Mouse (Mus musculus): ENCODE data around the gene Ankrd6.

The Ankrd6 gene

GRCm38 (mm10) chr4:32905913-32906312 lies 44.7 kb downstream of the Ankrd6 start:
- CTCF ChIA-PET: no interaction called here

GRCm38 (mm10) chr4:32905381-32905780 lies 45.3 kb downstream of the Ankrd6 start:
- CTCF ChIA-PET: no interaction called here

DNA sequence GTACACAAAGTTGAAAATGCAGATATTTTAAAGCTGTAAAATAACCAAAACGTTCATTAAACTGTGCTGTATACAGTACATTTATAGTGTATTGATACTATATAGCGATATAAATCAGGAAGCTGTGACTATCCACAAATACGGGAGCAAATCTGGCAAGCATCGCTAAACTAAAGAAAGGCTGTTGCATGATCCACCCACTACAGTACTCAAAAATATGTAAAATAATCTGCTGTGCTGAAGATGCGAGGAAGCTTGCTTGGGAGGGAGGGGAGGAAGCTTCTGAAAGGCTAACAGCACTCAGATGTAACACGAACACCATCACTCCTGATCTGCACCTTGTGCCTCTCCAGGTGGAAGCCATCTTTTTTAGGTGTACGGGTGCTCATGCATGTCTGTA lies 46.8 kb downstream of the Ankrd6 start:
- CTCF ChIA-PET: no interaction called here

GRCm38 (mm10) chr4:32899051-32899450 lies 51.6 kb downstream of the Ankrd6 start:
- CTCF ChIA-PET: no interaction called here

- CTCF ChIA-PET: no interaction called here
These were observed 59.3 kb downstream of the Ankrd6 start for GRCm38 (mm10) chr4:32891341-32891740.

GRCm38 (mm10) chr4:32890735-32891098 lies 59.9 kb downstream of the Ankrd6 start:
- CTCF ChIA-PET: no interaction called here

DNA sequence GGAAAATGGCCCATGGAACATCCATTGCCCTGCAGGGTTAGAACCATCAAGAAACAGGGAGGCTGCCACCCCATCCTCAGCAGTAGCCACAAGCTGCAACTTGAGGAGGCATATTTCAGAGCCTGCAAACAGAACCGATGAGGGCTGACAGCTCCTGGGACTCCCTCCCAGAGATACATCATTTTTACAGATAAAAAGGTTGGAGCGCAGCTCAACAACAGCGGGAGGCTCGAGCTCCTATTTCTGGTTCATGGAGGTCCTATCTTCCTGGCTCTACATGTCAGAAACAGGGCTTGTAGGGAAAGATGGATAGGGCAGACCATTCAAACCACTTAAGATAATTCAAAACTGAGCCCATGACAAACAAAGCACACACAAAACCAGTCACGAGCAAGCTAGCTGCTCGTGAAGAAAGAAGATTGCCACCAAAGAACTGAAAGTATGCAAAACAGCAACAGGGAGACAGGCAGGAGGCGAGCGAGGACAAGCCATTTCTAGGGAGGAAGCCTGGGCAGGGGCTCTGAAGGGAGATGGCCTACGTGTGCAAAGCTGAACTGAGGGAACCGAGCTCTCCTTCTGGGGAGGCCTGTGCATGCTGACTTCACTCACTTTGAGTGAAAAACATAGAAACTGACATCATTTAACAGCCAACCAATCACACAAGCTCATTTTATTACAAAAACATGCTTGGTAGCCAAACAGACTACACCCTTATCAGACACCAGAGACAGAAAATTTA lies 60.5 kb downstream of the Ankrd6 start:
- CTCF ChIA-PET: no interaction called here

- CTCF ChIA-PET: no interaction called here
These were observed 61.4 kb downstream of the Ankrd6 start for GRCm38 (mm10) chr4:32889246-32889645.

DNA sequence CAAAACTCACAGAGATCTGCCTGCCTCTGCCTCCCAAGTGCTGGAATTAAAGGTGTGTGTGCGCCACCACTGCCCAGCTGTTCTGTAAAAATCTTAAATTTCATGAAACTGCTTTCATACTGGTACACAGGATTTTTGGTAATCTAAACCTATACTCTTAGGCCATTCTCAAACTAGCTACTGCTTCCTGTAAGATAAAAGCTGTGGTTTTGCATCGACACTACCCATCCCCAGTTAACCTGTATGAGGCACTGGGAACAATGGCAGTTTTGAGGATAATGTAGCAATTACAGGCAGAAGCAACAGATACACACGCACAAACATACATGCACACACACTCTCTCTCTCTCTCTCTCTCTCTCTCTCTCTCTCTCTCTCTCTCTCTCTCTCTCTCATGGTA lies 64.2 kb downstream of the Ankrd6 start:
- CTCF ChIA-PET: no interaction called here

GRCm38 (mm10) chr4:32884599-32884998 lies 66.0 kb downstream of the Ankrd6 start:
- CTCF ChIA-PET: no interaction called here

DNA sequence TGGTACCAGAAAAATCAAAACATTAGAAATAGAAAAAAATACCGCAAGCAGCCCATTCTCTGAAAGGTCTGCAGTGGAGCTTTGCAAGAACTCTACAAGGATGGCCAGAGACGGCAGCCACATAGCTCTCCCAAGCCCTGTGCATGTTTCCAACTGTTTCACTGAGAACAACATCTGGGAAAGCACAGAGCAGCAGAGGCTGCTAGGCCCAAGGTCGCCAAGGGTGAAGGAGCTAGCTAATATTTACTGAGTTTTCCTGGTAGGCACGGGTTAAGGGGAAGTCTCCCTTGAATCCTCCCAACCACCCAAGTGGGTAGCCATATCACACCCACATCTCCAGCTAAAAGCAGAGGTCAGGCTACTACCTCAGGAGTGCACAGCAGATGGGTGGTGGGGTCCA lies 69.6 kb downstream of the Ankrd6 start:
- CTCF ChIA-PET: no interaction called here

DNA sequence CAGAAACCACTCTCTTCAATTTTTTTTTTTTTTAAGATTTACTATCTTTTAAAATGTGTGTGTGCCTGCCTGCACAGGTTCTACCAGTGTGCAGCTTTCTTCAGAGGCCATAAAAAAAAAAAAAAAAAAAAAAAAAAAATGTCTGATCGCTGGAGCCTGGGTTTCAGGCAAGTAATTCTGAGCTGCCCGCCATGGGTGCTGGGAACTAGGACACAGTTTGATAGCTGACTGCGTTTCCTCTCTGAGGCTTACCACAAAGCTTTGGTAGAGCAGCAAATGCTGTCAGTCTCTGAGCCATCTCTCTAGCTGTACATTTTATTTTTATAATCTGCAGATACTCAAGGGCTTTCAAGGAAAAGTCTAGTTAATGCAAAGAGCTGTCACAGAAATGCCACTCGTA lies 76.0 kb downstream of the Ankrd6 start:
- CTCF ChIA-PET: interaction anchor here (0.6 kb wide), 2 partner anchors 273 to 603 kb away, joined by 5 read pairs; no protein-coding TSS in a partner anchor

- CTCF ChIA-PET: no interaction called here
These were observed 78.4 kb downstream of the Ankrd6 start for GRCm38 (mm10) chr4:32872189-32872749.

DNA sequence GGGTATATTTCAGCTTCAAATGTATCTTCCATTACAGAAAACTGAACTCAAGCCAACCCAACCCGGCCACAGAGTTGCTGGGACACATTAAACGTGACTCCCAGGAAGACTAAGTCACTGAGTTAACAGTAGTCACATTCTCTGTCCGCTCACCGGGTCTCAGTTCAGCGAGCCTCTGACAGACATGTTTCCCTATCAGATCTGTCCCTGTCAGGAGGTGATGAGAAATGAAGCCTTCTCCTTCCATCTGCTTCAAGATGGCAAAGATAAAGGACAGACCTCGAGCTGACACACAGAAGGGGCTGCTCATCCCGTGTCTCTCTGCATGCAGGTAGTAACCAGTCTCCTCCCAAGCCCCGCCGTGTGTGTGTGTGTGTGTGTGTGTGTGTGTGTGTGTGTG lies 81.3 kb downstream of the Ankrd6 start:
- CTCF ChIA-PET: no interaction called here

DNA sequence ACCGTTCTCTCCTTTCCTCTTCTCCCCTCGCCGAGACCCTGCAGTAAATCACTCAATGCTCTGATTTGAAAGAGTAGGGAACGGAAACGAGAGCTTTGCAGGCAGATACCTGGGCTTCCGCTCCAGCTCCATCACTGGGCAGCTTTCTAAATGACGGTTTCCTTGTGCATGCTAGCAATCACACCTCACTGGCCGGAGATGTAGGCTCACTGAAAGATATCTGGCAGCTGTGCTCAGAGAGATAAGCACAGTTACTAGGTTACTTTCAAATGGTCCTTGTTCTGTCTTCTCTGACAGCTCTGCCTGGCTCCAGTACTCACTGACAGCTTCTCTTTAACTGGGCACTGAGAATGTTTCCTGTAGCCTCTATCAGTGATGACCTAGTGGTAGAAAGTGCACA lies 81.8 kb downstream of the Ankrd6 start:
- CTCF ChIA-PET: no interaction called here

DNA sequence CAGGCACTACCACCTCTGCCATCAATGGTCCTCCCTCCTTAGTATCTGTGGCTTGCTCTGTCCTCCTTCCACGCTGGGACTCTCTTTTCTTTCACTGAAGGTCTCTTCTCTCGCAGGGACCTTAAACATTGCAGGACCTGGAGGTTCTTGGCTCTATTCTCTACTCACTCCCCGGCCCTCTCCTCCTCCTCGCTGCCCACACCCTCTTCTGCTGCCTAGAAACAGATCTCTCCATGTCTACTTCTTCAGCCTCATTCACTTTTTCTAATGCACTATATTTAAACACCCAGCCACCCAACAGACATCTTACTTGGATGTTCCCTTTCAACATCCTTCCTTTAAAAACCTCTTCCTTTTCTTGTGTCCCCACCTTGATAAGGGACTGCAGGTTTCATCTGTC lies 82.2 kb downstream of the Ankrd6 start:
- CTCF ChIA-PET: no interaction called here

- CTCF ChIA-PET: interaction anchor here (0.6 kb wide), 1 partner anchor 9 kb away, joined by 3 read pairs; no protein-coding TSS in a partner anchor
These were observed 83.2 kb downstream of the Ankrd6 start for GRCm38 (mm10) chr4:32867460-32867859.

DNA sequence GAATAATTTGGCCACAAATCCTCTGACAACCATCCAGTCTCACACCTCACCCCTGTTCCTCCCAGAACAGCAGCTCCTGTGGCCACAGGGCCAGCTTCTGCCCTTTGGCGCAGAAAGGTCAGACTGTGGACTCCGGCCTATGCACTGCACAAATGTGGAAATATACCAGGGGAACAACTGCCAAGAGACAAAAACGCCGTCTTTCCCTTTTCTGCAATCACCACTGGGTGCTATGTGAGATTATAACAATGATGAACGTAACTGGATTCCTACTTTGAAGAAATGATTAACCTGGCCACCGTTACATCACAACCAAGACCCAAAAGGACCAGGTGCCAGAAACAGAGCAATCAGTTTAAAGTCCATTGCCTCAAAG lies 85.8 kb downstream of the Ankrd6 start:
- CTCF ChIA-PET: no interaction called here

- CTCF ChIA-PET: interaction anchor here (0.6 kb wide), 1 partner anchor 91 kb away, joined by 20 read pairs; no protein-coding TSS in a partner anchor
These were observed 86.3 kb downstream of the Ankrd6 start for GRCm38 (mm10) chr4:32864131-32864866.

GRCm38 (mm10) chr4:32863447-32864130 lies 87.1 kb downstream of the Ankrd6 start:
- CTCF ChIA-PET: interaction anchor here (0.6 kb wide), 1 partner anchor 92 kb away, joined by 20 read pairs; no protein-coding TSS in a partner anchor

GRCm38 (mm10) chr4:32862751-32863446 lies 87.7 kb downstream of the Ankrd6 start:
- CTCF ChIA-PET: no interaction called here

Data from spleen, embryonic (tissue).